Mouse (Mus musculus): ENCODE measurements around the gene Tinagl1.

Tinagl1 gene

GRCm38 (mm10) chr4:130138441-130139213 lies 36.3 kb downstream of the Tinagl1 start:
- DNase-seq, result peak in 1 of 2 experiments; percentile 52

GRCm38 (mm10) chr4:130133399-130133798 lies 41.5 kb downstream of the Tinagl1 start:
- DNase-seq, result no peak

- no peak for DNase-seq
These were observed 43.3 kb downstream of the Tinagl1 start for GRCm38 (mm10) chr4:130131448-130132105.

- DNase-seq, result no peak
These were observed 44.1 kb downstream of the Tinagl1 start for GRCm38 (mm10) chr4:130130641-130131350.

- DNase-seq, result no peak
These were observed 44.8 kb downstream of the Tinagl1 start for GRCm38 (mm10) chr4:130130082-130130481.

GRCm38 (mm10) chr4:130128907-130129306 lies 46.0 kb downstream of the Tinagl1 start:
- no peak for DNase-seq

- no peak for DNase-seq
These were observed 49.0 kb downstream of the Tinagl1 start for GRCm38 (mm10) chr4:130125935-130126334.

- no peak for DNase-seq
These were observed 49.8 kb downstream of the Tinagl1 start for GRCm38 (mm10) chr4:130125164-130125563.

GRCm38 (mm10) chr4:130124110-130124509 lies 50.8 kb downstream of the Tinagl1 start:
- DNase-seq, result no peak

- no peak for DNase-seq
These were observed 51.9 kb downstream of the Tinagl1 start for GRCm38 (mm10) chr4:130123020-130123419.

- DNase-seq, result no peak
These were observed 53.4 kb downstream of the Tinagl1 start for GRCm38 (mm10) chr4:130121560-130121959.

GRCm38 (mm10) chr4:130120752-130121151 lies 54.2 kb downstream of the Tinagl1 start:
- no peak for DNase-seq
